Mouse (Mus musculus) lung, postnatal 4 days (tissue): ENCODE results near the gene Myo9b.
A peak's percentile ranks its signal among the peaks of the same experiment; 100 is the strongest.

Experiments used
- DNase-seq, 2 experiments: peaks; one replicate each; pipeline ENCODE4 v3.0.0; 2021

The Myo9b gene

DNA sequence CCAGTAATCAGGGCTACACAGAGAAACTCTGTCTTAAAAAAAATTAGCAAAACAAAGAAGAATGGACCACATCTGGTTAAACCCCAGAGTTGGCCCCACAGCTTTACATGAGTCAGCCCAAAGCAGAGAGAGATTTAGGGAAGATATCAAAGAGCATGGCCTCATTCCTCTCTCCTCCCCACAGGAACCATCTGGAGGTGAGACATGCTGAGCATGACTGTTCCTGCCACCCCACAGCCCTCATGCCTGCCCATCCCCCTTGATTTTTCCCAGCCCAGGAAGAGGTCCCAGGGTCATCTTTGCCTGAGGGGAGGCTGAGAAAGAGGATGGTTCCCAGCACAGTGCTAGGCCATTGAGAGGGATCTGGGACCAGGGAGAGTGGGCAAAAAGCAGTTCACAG lies 95.9 kb downstream of the Myo9b start:
- no peak for DNase-seq

GRCm38 (mm10) chr8:71369040-71369718 lies 96.7 kb downstream of the Myo9b start:
- DNase-seq, result no peak

DNA sequence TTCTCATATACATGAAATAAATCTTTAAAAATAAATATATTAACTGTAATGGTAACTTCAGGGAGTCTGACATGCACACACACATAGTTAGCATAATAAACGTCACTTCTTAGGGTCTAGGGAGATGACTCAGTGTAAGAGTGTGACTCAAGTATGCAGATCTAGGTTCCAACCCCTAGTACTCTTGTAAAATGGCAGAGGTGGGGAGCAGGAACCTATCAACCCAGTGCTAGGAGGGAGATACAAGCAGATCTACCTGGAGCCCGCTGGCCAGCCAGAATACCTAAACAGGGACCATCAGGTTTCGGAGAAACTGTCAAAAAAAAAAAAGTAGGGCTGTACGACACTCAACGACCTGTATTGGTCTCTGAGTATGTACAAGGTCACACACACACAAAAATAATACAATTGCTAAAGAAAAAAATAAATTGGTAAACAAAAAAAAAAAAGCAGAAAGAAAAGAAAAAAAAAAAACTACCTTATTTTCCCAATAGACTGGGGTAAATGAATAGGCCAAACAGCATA lies 98.3 kb downstream of the Myo9b start:
- no peak for DNase-seq

- DNase-seq, result peak; percentile 98 to 100
Observed at GRCm38 (mm10) chr8:71371236-71371848, 98.8 kb downstream of the Myo9b start, which contains the start of gene Ocel1. Gene Ocel1, plus strand, starts transcription at chr8:71371298.

- no peak for DNase-seq
Observed at GRCm38 (mm10) chr8:71372427-71372826, 99.9 kb downstream of the Myo9b start.

GRCm38 (mm10) chr8:71373000-71373399 lies 100.5 kb downstream of the Myo9b start:
- DNase-seq, result no peak

DNA sequence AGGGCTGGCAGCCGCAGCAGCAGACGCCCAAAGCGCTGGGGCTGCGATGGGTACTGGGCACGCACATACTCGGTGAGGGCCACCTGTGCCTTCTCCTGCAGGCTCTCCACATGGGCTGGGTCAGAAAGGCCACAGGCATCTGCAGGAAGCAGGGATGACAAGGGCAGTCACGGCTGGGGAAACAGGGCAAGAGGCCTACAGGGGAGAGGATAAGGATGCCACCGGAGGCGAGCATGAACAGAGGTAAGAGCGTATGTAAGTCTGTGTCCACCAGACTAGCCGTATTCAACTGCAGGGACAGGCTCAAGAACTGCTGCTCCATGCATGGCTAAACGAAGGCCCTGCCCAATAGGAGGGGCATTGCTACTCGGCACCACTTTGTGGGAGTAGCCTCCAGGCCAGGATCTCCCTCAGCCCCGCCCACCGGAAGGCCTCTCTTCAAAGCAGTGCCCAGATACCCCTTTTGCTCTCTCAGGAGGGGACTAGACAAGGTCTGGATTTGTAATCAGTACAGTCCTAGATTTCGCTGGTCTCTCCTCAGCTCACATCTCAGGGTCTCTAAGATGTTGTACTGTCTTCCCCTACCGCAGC lies 102.2 kb downstream of the Myo9b start:
- DNase-seq, result no peak

DNA sequence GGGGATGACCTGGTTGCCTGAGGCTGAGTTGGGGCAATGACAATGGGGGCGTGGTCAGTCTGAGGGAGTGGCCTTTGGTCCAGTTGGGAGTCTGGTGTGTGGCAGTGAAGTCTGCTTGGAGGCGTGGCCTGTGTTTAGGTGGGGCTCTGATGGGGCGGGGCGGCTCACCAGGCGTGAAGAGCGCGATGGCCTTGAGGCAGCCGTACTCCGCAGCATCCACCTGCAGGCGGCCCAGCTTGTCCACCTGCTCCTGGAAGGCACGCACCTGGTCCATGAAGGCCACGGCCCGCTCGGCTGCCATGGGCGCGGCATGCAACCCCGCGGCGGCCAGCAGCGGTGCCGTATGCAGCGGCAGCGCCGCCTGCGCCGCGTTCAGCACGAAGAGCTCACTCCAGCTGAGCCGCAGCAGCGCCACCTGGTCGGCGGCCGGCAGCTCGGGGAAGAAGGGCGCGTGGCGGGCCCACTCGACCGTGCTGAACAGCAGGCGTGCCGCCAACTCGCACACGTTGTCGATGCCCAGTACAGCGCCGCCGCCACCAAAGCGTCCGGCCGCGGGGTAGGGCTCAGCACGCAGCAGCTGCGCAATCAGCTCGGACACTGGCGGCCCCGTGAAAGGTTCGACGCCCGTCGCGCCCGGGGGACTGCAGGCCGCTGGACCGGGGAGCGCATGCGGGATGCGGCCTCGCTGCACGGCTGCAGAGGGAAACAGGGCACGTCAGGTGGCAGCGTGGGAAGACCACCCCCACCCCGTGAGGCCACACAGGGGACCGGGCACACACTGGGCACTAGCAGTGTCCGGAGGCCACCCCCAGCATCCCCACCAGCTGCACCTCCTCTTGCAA lies 103.3 kb downstream of the Myo9b start:
- DNase-seq, result peak; percentile 77 to 84

DNA sequence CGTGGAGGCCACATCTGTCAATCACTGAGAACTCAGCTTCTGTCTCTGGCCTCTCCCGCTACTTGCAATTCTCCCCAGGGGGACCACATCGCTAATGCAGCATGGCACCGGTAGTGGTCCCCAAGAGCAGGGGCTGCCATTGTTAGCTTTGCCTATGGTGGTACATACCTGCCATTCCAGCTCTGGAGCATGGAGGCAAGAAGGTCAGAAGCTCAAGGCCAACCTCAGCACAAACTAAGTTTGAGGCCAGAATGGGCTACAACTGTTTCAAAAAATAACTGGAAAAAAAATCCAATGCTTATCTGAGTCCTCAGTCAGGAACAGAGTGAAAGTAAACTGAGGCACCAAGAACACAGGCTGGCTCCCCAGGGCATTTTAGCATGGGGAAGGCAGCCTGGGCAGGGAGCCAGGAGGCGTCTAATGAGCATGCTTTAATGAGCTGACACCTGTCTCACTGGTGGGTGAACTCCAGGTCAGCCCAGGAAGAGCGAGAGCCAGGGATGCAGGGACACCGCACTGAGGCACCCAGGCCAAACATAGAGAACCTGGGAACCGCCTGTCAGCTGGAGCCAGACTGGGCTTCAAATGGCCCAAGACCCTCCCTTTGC lies 104.0 kb downstream of the Myo9b start:
- DNase-seq, result no peak

- no peak for DNase-seq
Observed at GRCm38 (mm10) chr8:71379008-71379407, 106.5 kb downstream of the Myo9b start.

DNA sequence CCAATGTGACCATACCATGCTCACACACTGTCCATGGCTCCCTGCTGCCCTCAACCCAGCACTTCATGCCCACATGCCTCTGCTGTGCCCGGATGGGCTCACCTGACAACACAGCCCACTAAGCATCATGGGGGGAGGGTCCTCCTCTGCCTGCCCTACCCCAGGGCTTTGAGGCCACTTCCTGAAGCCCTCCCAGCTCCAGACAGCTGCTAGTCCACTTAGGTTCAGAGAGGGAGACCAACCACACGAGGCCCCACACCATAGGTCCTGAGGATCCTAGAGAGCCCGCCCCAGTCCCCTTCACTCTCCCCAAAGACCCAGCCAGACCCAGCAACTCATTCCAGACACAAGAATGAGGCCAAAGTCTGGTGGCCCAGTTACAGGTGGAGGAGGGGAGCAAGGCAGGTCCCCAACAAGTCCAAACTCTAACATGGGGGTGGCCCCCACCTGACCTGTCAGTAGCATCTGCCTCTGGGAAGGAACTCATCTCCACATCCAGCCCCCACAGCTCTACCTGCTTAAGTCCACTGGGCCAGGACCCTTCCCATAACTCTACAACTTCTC lies 107.1 kb downstream of the Myo9b start:
- DNase-seq, result no peak

DNA sequence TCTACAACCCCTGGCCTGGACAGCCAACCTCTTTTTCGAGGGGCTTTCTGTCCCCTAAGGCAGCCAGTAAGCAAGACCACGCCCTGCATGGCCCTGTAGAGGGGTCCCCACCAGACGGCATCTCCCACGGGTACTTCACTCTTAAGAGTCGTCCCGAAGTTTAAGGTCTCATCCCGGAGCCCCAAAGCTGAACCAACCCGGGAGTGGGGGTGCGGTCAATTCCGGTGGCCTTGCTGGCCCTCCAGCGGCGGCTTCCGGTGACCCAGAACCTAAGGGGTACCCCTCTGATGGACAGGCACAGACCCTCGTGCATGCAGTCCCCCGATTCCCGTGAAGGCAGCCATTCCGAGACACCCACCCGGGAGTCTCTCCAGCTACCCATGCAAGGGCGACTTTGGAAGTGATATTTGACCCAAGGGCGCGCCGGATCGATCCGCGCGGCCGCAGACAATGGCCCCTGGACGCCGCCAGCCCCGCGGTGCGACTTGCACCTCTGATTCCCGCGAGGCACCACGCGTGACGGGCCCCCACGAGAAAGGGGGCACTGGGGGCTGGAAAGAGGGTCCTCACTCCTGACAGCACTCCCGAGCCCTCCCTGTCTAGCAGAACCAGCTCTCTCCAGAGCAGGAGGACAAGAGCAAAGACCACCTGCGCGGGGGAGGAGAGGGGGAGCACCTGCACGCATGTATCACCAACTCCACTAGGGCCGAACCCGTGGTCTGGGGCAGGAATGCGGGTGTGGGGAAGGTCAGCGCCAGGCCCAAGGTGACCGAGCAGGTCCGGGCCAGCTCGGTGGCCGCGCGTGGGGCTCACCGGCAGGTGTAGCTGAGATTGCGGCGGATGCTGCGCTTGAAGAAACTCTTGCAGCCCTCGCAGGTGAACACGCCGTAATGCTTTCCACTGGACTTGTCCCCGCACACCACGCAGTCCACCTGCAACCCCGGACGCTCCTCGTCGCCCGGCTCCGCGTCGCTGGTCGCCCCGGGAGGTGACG lies 108.0 kb downstream of the Myo9b start:
- no peak for DNase-seq

DNA sequence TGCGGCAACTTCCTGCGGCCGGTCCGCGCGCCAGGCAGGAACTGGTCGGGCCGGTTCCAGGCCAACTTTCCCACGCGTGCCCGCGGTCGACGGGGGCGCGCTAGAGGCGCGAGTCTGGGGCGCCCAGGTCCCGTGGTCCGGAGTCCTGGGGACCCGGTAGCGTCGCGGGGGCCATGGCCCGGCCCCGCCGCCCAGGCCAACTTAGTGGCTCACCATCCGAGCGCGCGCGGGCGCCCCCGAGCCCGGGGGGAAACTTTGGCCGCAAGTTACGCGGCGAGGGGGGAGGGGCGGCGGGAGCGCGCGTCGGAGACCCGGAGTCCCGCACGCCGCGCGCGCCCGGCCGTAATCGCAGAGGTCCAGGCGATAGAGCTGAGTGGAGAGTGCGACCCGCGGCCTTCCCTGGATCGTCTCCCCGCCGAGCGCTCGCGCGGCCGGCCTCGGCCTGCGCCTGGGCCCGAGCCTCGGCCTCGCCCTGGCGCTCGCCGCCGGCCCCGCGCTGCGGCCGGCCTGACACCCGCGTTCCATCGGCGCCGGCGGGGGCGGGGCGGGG lies 109.0 kb downstream of the Myo9b start, which contains the start of gene Nr2f6:
Gene Nr2f6 (minus strand): TSS at position 540 of the 550 bp plus-strand sequence.
- DNase-seq, result peak; percentile 87 to 91

GRCm38 (mm10) chr8:71381971-71382961 lies 109.8 kb downstream of the Myo9b start:
- peak; percentile 93 to 97 for DNase-seq

- DNase-seq, result no peak
Observed at GRCm38 (mm10) chr8:71383396-71383795, 110.9 kb downstream of the Myo9b start.

DNA sequence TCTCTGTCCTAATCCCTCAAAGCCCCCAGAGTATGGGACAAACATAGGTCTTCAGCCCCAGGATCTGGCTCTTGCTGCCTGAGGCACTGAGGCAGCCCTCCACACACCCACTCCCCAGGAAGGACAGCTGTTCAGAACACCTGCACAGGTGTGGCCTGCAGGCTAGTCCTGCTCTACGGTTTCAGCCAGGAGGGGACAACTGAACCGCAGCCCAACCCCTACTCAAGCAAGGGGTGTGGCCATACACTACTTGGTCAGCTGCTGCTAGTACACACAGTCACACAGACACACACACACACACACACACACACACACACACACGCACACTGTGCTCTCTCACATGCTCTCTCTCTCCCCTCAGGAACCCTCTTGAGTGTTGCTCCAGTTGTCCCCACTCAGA lies 111.3 kb downstream of the Myo9b start:
- peak in 1 of 2 experiments; percentile 67 for DNase-seq

GRCm38 (mm10) chr8:71385212-71385835 lies 112.8 kb downstream of the Myo9b start:
- no peak for DNase-seq

DNA sequence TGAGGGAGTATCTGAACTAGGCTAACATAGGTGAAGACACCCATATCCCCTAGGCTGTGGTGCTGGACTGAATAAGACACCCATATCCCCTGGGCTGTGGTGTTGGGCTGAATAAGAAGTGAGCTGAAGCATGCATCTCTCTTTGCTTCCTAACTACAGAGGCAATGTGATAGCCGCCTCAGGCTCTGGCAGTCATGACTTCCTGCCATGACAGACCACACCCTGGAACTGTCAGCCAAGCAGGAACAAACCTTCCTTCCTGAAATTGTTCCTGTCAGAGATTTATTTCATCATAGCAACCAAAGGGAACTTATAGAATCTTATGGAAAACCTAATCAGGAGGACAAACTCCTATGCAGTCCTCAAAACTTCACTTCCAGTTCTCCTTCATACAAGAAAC lies 115.8 kb downstream of the Myo9b start:
- peak in 1 of 2 experiments; percentile 42 for DNase-seq

- DNase-seq, result peak in 1 of 2 experiments; percentile 2
Observed at GRCm38 (mm10) chr8:71391696-71392095, 119.2 kb downstream of the Myo9b start.
